Mouse (Mus musculus) embryonic facial prominence, embryonic 10.5 days (tissue): Measurements from ENCODE around the gene Mgrn1. TPM values are rescaled to one million over a fixed set of nuclear protein-coding genes. Genes with fewer than 3 reads are reported as not detected.

Experiments used
- DNase-seq: peaks from one replicate; pipeline ENCODE4 v3.0.0-alpha.2; 2017; ENCODE audit warnings: low spot score
- H3K27ac ChIP-seq: fragments of 300-500 bp; sonication (generic); replicated peaks from 2 replicates; pipeline ENCODE4 v1.5.1; 2016; ENCODE audit warnings: mild to moderate bottlenecking
- H3K27me3 ChIP-seq: fragments of 300-500 bp; sonication (generic); replicated peaks from 2 replicates; pipeline ENCODE4 v1.6.1; 2016; ENCODE audit warnings: low read depth, mild to moderate bottlenecking; ENCODE audit not compliant: poor library complexity, severe bottlenecking
- H3K36me3 ChIP-seq: fragments of 300-500 bp; sonication (generic); replicated peaks from 2 replicates; pipeline ENCODE4 v1.6.1; 2016; ENCODE audit warnings: mild to moderate bottlenecking, moderate library complexity
- H3K4me1 ChIP-seq: fragments of 300-500 bp; sonication (generic); 2 replicates; pipeline ENCODE4 v1.6.1; 2016
- H3K4me3 ChIP-seq: fragments of 300-500 bp; sonication (generic); 2 replicates; pipeline ENCODE4 v1.5.1; 2016; ENCODE audit warnings: mild to moderate bottlenecking, moderate library complexity
- H3K9me3 ChIP-seq: fragments of 300-500 bp; sonication (generic); 2 replicates; pipeline ENCODE4 v1.6.1; 2016; ENCODE audit warnings: mild to moderate bottlenecking
- WGBS: fragments of 180-500 bp; shearing (Covaris S2); methylation state at CpG from one replicate; pipeline ENCODE4 v1.1.7; 2016; 5-methylcytosine and 5-hydroxymethylcytosine counted together
- polyA plus RNA-seq: library from polyadenylated mRNA; unstranded; fragments of >200 nt; fragmentation: Nextera tagmentation; extraction: Ambion mirVana; gene quantifications from 2 replicates; pipeline ENCODE4 v1.2.1, GENCODE M21; 2016

The Mgrn1 gene
- polyA plus RNA-seq, 1 experiment from 2014 or later, result 72.0 TPM

- Histone ChIP-seq H3K4me3 (peak overlapping the region; percentile 93), H3K27me3 (no peaks in the 10 kb centered on the region), H3K9me3 (no peaks in the 10 kb centered on the region), H3K4me1 (peaks cover 21% of the 10 kb centered on the region), H3K36me3 (peaks cover 9% of the 10 kb centered on the region), H3K27ac (peak overlapping the region; percentile 86)
- 28% methylated on average over 13 of the region's 13 CpGs for WGBS
- no peak for DNase-seq
These were observed 78.8 kb downstream of the Mgrn1 start for GRCm38 (mm10) chr16:4964731-4965391.

- 88% methylated on average over 8 of the region's 8 CpGs for WGBS
- Histone ChIP-seq H3K27me3 (no peaks in the 10 kb centered on the region), H3K9me3 (no peaks in the 10 kb centered on the region), H3K36me3 (peaks cover 2% of the 10 kb centered on the region), H3K4me1 (peaks cover 21% of the 10 kb centered on the region), H3K4me3 (peak overlapping the region; percentile 93; the same call in 1 of the 2 replicates), H3K27ac (no peak overlapping the region)
- no peak for DNase-seq
These were observed 79.5 kb downstream of the Mgrn1 start for GRCm38 (mm10) chr16:4965392-4966129.

DNA sequence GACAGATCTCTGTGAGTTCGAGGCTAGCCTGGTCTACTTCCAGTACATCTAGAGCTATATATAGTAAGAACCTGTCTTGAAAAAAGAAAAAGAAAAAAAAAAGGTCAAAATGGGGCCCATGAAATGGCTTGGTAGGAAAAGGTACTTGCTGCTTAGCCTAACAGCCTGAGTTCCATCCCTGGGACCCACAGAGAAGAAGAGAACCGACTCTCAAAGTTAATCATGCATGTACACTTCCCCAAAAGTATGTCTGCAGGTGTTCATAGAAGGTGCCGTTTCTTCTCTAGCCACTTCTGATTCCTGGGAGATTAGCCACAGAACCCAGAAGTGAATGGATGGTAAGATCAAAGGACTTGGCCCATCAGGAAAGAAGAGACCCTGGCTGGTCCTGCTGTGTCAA is 82.4 kb downstream of the Mgrn1 start:
- H3K4me3 ChIP-seq, result no peak overlapping the region
- H3K4me1 ChIP-seq, result peaks cover 9% of the 10 kb centered on the region
- H3K9me3 ChIP-seq, result no peaks in the 10 kb centered on the region
- H3K36me3 ChIP-seq, result no peaks in the 10 kb centered on the region
- no peaks in the 10 kb centered on the region for H3K27me3 ChIP-seq
- no peak overlapping the region for H3K27ac ChIP-seq
- DNase-seq, result no peak
- 79% methylated on average over 3 of the region's 3 CpGs for WGBS

DNA sequence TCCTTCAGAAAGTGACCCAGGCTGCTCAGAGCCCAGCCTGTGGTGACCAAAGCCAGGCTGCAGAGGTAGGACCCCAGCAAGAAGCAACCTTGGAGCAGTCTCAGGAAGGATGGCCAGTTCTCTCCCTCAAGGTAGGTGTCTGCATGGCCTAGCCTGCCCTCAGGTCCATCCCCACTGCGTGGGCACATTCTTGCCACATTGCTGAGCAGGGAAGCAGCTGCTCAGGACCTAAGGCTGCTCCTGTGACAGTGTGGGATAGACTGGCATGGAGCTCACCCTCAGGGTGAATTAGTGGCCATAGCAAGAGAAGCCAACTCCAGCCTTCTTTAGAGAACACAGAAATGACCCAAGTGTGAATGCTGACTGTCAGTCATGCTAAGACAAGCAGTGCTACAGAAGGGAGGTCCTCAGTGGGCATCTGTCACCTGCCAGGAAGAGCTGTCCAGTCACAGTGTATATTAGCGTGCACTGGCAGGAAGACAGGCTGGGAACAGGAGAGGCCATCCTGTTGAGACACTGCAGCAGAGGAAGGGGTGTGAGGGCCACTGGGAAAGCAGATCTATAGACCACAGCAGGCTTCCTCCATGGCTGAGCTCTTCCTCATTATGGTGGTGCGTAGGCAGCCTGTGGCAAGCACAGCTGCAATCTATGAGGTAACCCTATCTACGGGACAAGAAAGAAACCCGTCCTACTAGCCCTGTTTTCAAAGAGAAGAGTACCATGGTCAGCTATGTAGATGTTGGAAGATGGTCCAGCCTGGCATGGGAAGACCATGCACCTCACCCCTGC is 83.2 kb downstream of the Mgrn1 start:
- peaks cover 7% of the 10 kb centered on the region for H3K4me1 ChIP-seq
- no peaks in the 10 kb centered on the region for H3K36me3 ChIP-seq
- no peak overlapping the region for H3K4me3 ChIP-seq
- 89% methylated on average over 5 of the region's 5 CpGs for whole genome bisulfite sequencing
- DNase-seq, result no peak
- no peak overlapping the region for H3K27ac ChIP-seq
- no peaks in the 10 kb centered on the region for H3K27me3 ChIP-seq
- no peaks in the 10 kb centered on the region for H3K9me3 ChIP-seq

- Histone ChIP-seq H3K4me3 (no peak overlapping the region), H3K4me1 (no peaks in the 10 kb centered on the region), H3K9me3 (no peaks in the 10 kb centered on the region), H3K36me3 (no peaks in the 10 kb centered on the region), H3K27ac (no peak overlapping the region), H3K27me3 (no peaks in the 10 kb centered on the region)
- 76% methylated on average over 4 of the region's 4 CpGs for WGBS
- no peak for DNase-seq
These were observed 85.6 kb downstream of the Mgrn1 start for GRCm38 (mm10) chr16:4971626-4972025.

- Histone ChIP-seq H3K27ac (no peak overlapping the region), H3K4me3 (no peak overlapping the region), H3K4me1 (no peaks in the 10 kb centered on the region), H3K27me3 (no peaks in the 10 kb centered on the region), H3K9me3 (no peaks in the 10 kb centered on the region), H3K36me3 (no peaks in the 10 kb centered on the region)
- DNase-seq, result no peak
- WGBS, result 85% methylated on average over 5 of the region's 5 CpGs
These were observed 88.5 kb downstream of the Mgrn1 start for GRCm38 (mm10) chr16:4974521-4974920.

DNA sequence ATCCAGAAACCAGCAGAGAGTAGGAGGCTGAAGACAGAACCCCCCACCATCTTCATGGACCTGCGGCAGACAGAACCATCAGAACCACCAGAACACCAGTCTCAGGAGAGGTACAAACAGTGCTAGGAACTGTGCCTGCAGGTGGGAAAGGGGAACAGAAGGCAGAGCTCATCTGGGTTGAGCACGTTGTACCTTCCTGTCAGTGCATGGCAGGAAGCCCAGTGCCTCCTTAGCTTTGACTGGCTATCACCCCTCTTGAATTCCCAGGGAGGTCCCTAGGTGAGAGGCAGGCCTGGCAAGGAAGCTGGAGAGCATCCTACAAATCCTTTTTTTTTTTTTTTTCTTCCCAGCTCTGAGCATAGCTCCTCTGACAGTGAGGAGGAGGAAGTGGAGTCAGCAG is 90.1 kb downstream of the Mgrn1 start:
- Histone ChIP-seq H3K36me3 (no peaks in the 10 kb centered on the region), H3K4me1 (no peaks in the 10 kb centered on the region), H3K27me3 (no peaks in the 10 kb centered on the region), H3K4me3 (no peak overlapping the region), H3K27ac (no peak overlapping the region), H3K9me3 (no peaks in the 10 kb centered on the region)
- WGBS, result 77% methylated on average over 2 of the region's 2 CpGs
- DNase-seq, result no peak

GRCm38 (mm10) chr16:4978275-4979051 is 92.4 kb downstream of the Mgrn1 start:
- Histone ChIP-seq H3K9me3 (no peaks in the 10 kb centered on the region), H3K36me3 (no peaks in the 10 kb centered on the region), H3K4me1 (no peaks in the 10 kb centered on the region), H3K27me3 (no peaks in the 10 kb centered on the region), H3K4me3 (no peak overlapping the region), H3K27ac (no peak overlapping the region)
- no peak for DNase-seq
- WGBS, result 73% methylated on average over 5 of the region's 5 CpGs

GRCm38 (mm10) chr16:4979755-4980380 is 93.8 kb downstream of the Mgrn1 start:
- Histone ChIP-seq H3K36me3 (no peaks in the 10 kb centered on the region), H3K27ac (no peak overlapping the region), H3K4me3 (no peak overlapping the region), H3K27me3 (no peaks in the 10 kb centered on the region), H3K4me1 (no peaks in the 10 kb centered on the region), H3K9me3 (no peaks in the 10 kb centered on the region)
- 75% methylated on average over 4 of the region's 4 CpGs for WGBS
- DNase-seq, result peak; percentile 18

DNA sequence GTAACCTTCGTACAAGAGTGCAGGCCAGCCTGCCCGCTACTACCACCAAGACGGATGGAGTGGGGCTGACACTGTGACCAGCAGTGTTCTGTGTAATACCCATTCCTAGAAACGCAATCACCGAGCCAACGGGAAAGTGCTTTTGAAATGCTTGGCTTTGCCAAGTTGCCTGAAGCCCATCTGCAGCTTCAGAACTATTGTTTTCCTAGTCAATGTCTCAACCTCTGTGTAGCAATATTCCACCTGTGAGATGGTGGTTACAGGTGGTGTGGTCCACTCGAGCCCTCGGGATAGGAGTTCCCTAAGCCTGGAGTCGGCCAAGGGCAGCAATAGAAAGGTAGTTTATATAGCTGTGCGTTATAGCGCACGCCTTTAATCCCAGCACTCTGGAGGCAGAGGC is 98.7 kb downstream of the Mgrn1 start:
- Histone ChIP-seq H3K4me3 (no peak overlapping the region), H3K4me1 (no peaks in the 10 kb centered on the region), H3K9me3 (no peaks in the 10 kb centered on the region), H3K36me3 (no peaks in the 10 kb centered on the region), H3K27me3 (no peaks in the 10 kb centered on the region), H3K27ac (no peak overlapping the region)
- 90% methylated on average over 12 of the region's 12 CpGs for WGBS
- no peak for DNase-seq
